Mouse (Mus musculus) forebrain, embryonic 14.5 days (tissue): Measurements from ENCODE around the gene Tspan3. TPM values are rescaled to one million over a fixed set of nuclear protein-coding genes. Genes with fewer than 3 reads are reported as not detected.

Source experiments
- ATAC-seq: fragments of 200-750 bp; cut with Nextera tagmentation; 2 replicates; pipeline ENCODE4 v1.8.0; 2017; ENCODE audit warnings: mild to moderate bottlenecking, moderate library complexity
- DNase-seq: peaks from one replicate; pipeline ENCODE4 v3.0.0-alpha.2; 2015; ENCODE audit warnings: low spot score
- H3K27ac ChIP-seq: fragments of 300-500 bp; sonication (generic); 2 replicates; pipeline ENCODE4 v1.5.1; 2014; ENCODE audit warnings: low read depth, mild to moderate bottlenecking, control low read depth, low read length, moderate library complexity
- H3K27me3 ChIP-seq: fragments of 300-500 bp; sonication (generic); replicated peaks from 2 replicates; pipeline ENCODE4 v1.6.1; 2014; ENCODE audit warnings: low read length, control low read depth, mixed read lengths; ENCODE audit not compliant: control insufficient read depth, insufficient read depth
- H3K36me3 ChIP-seq: fragments of 300-500 bp; sonication (generic); 2 replicates; pipeline ENCODE4 v1.6.1; 2014; ENCODE audit warnings: low read length, control low read depth; ENCODE audit not compliant: control insufficient read depth, insufficient read depth
- H3K4me1 ChIP-seq: fragments of 300-500 bp; sonication (generic); 2 replicates; pipeline ENCODE4 v1.6.1; 2014; ENCODE audit warnings: antibody characterized with exemption, low read length, control low read depth; ENCODE audit not compliant: control insufficient read depth, insufficient read depth
- H3K4me2 ChIP-seq: fragments of 300-500 bp; sonication (generic); 2 replicates; pipeline ENCODE4 v1.6.1; 2014; ENCODE audit warnings: mild to moderate bottlenecking, control low read depth, low read length
- H3K4me3 ChIP-seq: fragments of 300-500 bp; sonication (generic); 2 replicates; pipeline ENCODE4 v1.5.1; 2014; ENCODE audit warnings: low read depth, low read length, control low read depth
- H3K9ac ChIP-seq: fragments of 300-500 bp; sonication (generic); 2 replicates; pipeline ENCODE4 v1.6.1; 2014; ENCODE audit warnings: mild to moderate bottlenecking, low read length, control low read depth, moderate library complexity
- H3K9me3 ChIP-seq: fragments of 300-500 bp; sonication (generic); replicated peaks from 2 replicates; pipeline ENCODE4 v1.6.1; 2016; ENCODE audit warnings: low read length, control low read depth, mixed read lengths; ENCODE audit not compliant: control insufficient read depth
- WGBS: fragments of 180-500 bp; shearing (Covaris S2); extraction: QIAGEN DNeasy Blood & Tissue Kit; methylation state at CpG from one replicate; pipeline ENCODE4 v1.1.7; 2014; 5-methylcytosine and 5-hydroxymethylcytosine counted together
- polyA plus RNA-seq: library from polyadenylated mRNA; unstranded; fragments of >200 nt; fragmentation: Nextera tagmentation; extraction: Ambion mirVana; gene quantifications from 2 replicates; pipeline ENCODE4 v1.2.1, GENCODE M21; 2014

The Tspan3 gene
- polyA plus RNA-seq, 1 experiment from 2014 or later = 577 TPM

GRCm38 (mm10) chr9:56089778-56090520 lies 75.3 kb downstream of the Tspan3 start, which contains the start of gene Pstpip1:
Pstpip1 (plus strand) TSS chr9:56089962.
- H3K27me3 ChIP-seq = no peaks in the 10 kb centered on the region
- H3K36me3 ChIP-seq = no peaks in the 10 kb centered on the region
- H3K4me3 ChIP-seq = no peak within 1 kb of the TSS
- H3K4me1 ChIP-seq = no peaks in the 10 kb centered on the region
- ATAC-seq = peak; percentile 86
- peak within 1 kb of the TSS; percentile 1; the same call in 1 of the 2 replicates for H3K27ac ChIP-seq
- 28% methylated on average over 22 of the region's 22 CpGs for WGBS
- H3K9ac ChIP-seq = no peak within 1 kb of the TSS; the same call in 1 of the 2 replicates
- peak; percentile 81 for DNase-seq
- peak within 1 kb of the TSS; percentile 22 for H3K4me2 ChIP-seq
- H3K9me3 ChIP-seq = no peaks in the 10 kb centered on the region

- no peak overlapping the region for H3K9ac ChIP-seq
- no peak for DNase-seq
- ATAC-seq = no peak
- H3K9me3 ChIP-seq = no peaks in the 10 kb centered on the region
- H3K4me1 ChIP-seq = no peaks in the 10 kb centered on the region
- no peak overlapping the region for H3K4me2 ChIP-seq
- H3K27ac ChIP-seq = no peak overlapping the region
- no peaks in the 10 kb centered on the region for H3K36me3 ChIP-seq
- 89% methylated on average over 5 of the region's 5 CpGs for WGBS
- H3K4me3 ChIP-seq = no peak overlapping the region
- H3K27me3 ChIP-seq = no peaks in the 10 kb centered on the region
These were observed 78.8 kb downstream of the Tspan3 start for GRCm38 (mm10) chr9:56086524-56086923.

Other genes with a start within 250 kb of the Tspan3 start
- gene Scaper, start 227.4 kb downstream of the Tspan3 start, polyA plus RNA-seq = 27.6 and 33.5 TPM in 2 replicates
- gene 4930563M21Rik, start 154.9 kb downstream of the Tspan3 start, polyA plus RNA-seq = not detected in 2 replicates
- 327 and 330 TPM in 2 replicates for gene Rcn2, start 123.6 kb downstream of the Tspan3 start, polyA plus RNA-seq
- gene Pstpip1, start 75.5 kb downstream of the Tspan3 start, polyA plus RNA-seq = 0.20 and 0.41 TPM in 2 replicates